Mouse (Mus musculus) hindbrain, postnatal 0 days (tissue): ENCODE measurements around the gene Drg2. TPM values are rescaled to one million over a fixed set of nuclear protein-coding genes. Genes with fewer than 3 reads are reported as not detected.

Source experiments
- ATAC-seq: fragments of 200-750 bp; cut with Nextera tagmentation; 2 replicates; pipeline ENCODE4 v1.8.0; 2017; ENCODE audit warnings: mild to moderate bottlenecking, moderate TSS enrichment, moderate library complexity
- DNase-seq: peaks from one replicate; pipeline ENCODE4 v3.0.0-alpha.2; 2015; ENCODE audit warnings: low spot score
- H3K27ac ChIP-seq: fragments of 300-500 bp; sonication (generic); 2 replicates; pipeline ENCODE4 v1.5.1; 2014; ENCODE audit warnings: mild to moderate bottlenecking
- H3K27me3 ChIP-seq: fragments of 300-500 bp; sonication (generic); 2 replicates; pipeline ENCODE4 v1.6.1; 2014; ENCODE audit warnings: low read length, mixed read lengths; ENCODE audit not compliant: insufficient read depth
- H3K36me3 ChIP-seq: fragments of 300-500 bp; sonication (generic); 2 replicates; pipeline ENCODE4 v1.6.1; 2014; ENCODE audit warnings: low read length, mixed read lengths; ENCODE audit not compliant: insufficient read depth
- H3K4me1 ChIP-seq: fragments of 300-500 bp; sonication (generic); 2 replicates; pipeline ENCODE4 v1.6.1; 2014; ENCODE audit warnings: antibody characterized with exemption, low read length, mixed read lengths; ENCODE audit not compliant: insufficient read depth
- H3K4me2 ChIP-seq: fragments of 300-500 bp; sonication (generic); 2 replicates; pipeline ENCODE4 v1.6.1; 2014; ENCODE audit warnings: low read depth, mild to moderate bottlenecking, low read length, moderate library complexity, mixed read lengths
- H3K4me3 ChIP-seq: fragments of 300-500 bp; sonication (generic); 2 replicates; pipeline ENCODE4 v1.5.1; 2014; ENCODE audit warnings: low read length
- H3K9ac ChIP-seq: fragments of 300-500 bp; sonication (generic); replicated peaks from 2 replicates; pipeline ENCODE4 v1.6.1; 2014; ENCODE audit warnings: mild to moderate bottlenecking, low read length, moderate library complexity, mixed read lengths
- H3K9me3 ChIP-seq: fragments of 300-500 bp; sonication (generic); 2 replicates; pipeline ENCODE4 v1.6.1; 2016; ENCODE audit warnings: low read length, mixed read lengths
- CTCF ChIP-seq: IDR thresholded peaks from 2 replicates; pipeline ENCODE4 v1.5.1; 2016; ENCODE audit warnings: antibody characterized with exemption, control low read depth, low read depth
- WGBS: fragments of 180-500 bp; shearing (Covaris S2); extraction: QIAGEN DNeasy Blood & Tissue Kit; methylation state at CpG from one replicate; pipeline ENCODE4 v1.1.7; 2014; 5-methylcytosine and 5-hydroxymethylcytosine counted together
- polyA plus RNA-seq: library from polyadenylated mRNA; unstranded; fragments of >200 nt; fragmentation: Nextera tagmentation; extraction: Ambion mirVana; gene quantifications from 2 replicates; pipeline ENCODE4 v1.2.1, GENCODE M21; 2015
- total RNA-seq: library from RNA; depleted of rRNA; stranded (reverse); fragments of >200 nt; gene quantifications from 2 replicates; pipeline ENCODE4 v1.2.3, GENCODE M21; 2014

Gene Drg2
- total and polyA plus RNA-seq, 2 experiments from 2014 or later = 82.2 to 93.9 TPM

DNA sequence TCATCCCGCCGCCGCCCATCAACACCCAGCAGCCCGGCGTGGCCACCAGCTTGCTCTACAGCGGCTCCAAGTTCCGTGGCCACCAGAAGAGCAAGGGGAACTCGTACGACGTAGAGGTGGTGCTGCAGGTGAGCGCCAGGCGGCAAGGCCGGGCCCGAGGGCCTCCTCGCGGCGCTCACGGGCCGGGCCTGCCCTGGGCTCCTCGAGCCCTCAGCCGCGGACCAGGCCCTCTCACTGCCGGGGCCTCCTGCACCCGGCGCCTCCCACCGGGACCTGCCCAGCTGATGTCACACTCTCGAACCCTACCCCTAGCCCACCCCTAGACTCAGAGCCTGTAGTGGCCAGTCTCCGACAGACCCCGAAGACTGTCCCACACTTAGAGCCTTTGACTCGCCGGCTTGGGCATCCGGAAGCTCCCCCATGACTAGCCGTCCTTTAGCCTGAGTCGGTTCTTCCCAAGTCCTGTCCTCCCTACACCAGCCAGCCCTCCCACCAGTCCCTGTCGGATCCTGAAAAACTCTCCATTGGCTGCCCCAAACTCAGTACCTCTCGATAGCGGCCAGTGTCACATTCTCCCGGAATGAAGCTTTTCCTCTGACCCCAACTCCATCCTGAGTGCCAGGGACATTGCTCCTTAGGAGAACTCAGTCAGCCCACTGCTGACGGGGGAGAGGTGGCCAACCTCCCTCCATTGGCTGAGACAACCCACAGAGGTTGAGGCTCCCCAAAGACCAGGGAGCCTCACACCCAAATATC lies 36.5 kb upstream of the Drg2 start, which contains the start of gene Atpaf2:
Gene Atpaf2 (minus strand): TSS at position 741 of the 756 bp plus-strand sequence.
- peak; percentile 46 for ATAC-seq
- DNase-seq = peak; percentile 36
- H3K27ac ChIP-seq = peak within 1 kb of the TSS; percentile 89
- WGBS = under 1% methylated on average over 34 of the region's 39 CpGs
- no peaks in the 10 kb centered on the region for H3K9me3 ChIP-seq
- no peaks in the 10 kb centered on the region for H3K36me3 ChIP-seq
- H3K27me3 ChIP-seq = no peaks in the 10 kb centered on the region
- TF ChIP-seq CTCF = no peak
- H3K4me1 ChIP-seq = peaks cover 17% of the 10 kb centered on the region
- H3K9ac ChIP-seq = peak within 1 kb of the TSS; percentile 92
- peak within 1 kb of the TSS; percentile 91 for H3K4me3 ChIP-seq
- H3K4me2 ChIP-seq = peak within 1 kb of the TSS; percentile 93

DNA sequence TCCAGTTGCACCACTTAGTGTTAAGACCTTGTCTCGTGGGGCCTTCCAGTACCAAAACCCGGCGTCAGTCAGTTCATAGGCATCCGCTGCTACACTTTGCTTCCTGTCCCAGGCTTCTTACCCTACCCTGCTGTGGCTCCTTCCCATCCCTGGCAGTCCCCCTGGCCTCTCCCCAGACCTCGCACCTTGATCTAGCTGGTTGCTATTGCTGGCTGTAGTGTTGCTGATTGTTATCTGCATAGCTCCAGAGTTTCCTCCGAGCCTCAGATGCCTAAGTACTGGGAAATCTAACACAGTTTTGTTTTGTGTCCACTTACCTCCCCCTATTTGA lies 36.0 kb upstream of the Drg2 start:
- no peaks in the 10 kb centered on the region for H3K27me3 ChIP-seq
- no peaks in the 10 kb centered on the region for H3K9me3 ChIP-seq
- H3K4me2 ChIP-seq = peak overlapping the region; percentile 93
- WGBS = 29% methylated on average over 6 of the region's 6 CpGs
- peak overlapping the region; percentile 92 for H3K9ac ChIP-seq
- peak overlapping the region; percentile 89 for H3K27ac ChIP-seq
- no peak for ATAC-seq
- peaks cover 17% of the 10 kb centered on the region for H3K4me1 ChIP-seq
- no peaks in the 10 kb centered on the region for H3K36me3 ChIP-seq
- peak overlapping the region; percentile 91 for H3K4me3 ChIP-seq
- no peak for TF ChIP-seq CTCF
- DNase-seq = no peak

- Histone ChIP-seq H3K9ac (no peak overlapping the region), H3K4me1 (peaks cover 10% of the 10 kb centered on the region; the same call in 1 of the 2 replicates), H3K4me3 (no peak overlapping the region), H3K4me2 (no peak overlapping the region), H3K27me3 (no peaks in the 10 kb centered on the region), H3K36me3 (peaks cover 7% of the 10 kb centered on the region; the same call in 1 of the 2 replicates), H3K9me3 (no peaks in the 10 kb centered on the region), H3K27ac (no peak overlapping the region)
- WGBS = 70% methylated on average over 5 of the region's 6 CpGs
- ATAC-seq = no peak
- peak; percentile 50 for TF ChIP-seq CTCF
- peak; percentile 47 for DNase-seq
Observed at GRCm38 (mm10) chr11:60422046-60422668, 32.2 kb upstream of the Drg2 start.

GRCm38 (mm10) chr11:60423006-60423405 lies 31.4 kb upstream of the Drg2 start:
- Histone ChIP-seq H3K4me3 (no peak overlapping the region), H3K27me3 (no peaks in the 10 kb centered on the region), H3K27ac (no peak overlapping the region), H3K9ac (no peak overlapping the region), H3K4me2 (no peak overlapping the region), H3K36me3 (peaks cover 12% of the 10 kb centered on the region; the same call in 1 of the 2 replicates), H3K9me3 (no peaks in the 10 kb centered on the region), H3K4me1 (peaks cover 10% of the 10 kb centered on the region; the same call in 1 of the 2 replicates)
- TF ChIP-seq CTCF = no peak
- 46% methylated on average over 1 of the region's 1 CpGs for WGBS
- DNase-seq = no peak
- no peak for ATAC-seq

DNA sequence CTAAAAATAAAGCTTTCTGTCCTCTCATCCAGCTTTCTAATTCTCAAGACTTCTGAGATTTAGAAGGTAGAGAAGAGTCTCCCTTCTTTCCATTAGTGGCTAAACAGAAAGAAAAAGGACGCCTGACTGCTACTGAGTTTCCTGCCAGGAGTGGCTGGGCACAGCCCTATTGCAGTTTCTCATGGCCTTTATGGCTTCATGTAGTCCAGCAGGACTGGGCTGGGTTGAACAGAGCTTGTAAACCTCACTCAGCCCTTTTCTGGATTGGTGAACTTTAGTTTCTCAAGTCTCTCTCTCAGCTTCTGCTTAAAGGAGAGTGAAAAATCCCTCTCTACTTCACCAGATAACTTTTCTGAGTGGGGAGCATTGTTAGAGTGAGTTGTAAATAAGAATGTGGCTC lies 28.0 kb upstream of the Drg2 start:
- no peak for TF ChIP-seq CTCF

GRCm38 (mm10) chr11:60427628-60428027 lies 26.8 kb upstream of the Drg2 start:
- Histone ChIP-seq H3K27me3 (no peaks in the 10 kb centered on the region), H3K9ac (no peak overlapping the region), H3K4me1 (no peaks in the 10 kb centered on the region), H3K36me3 (peaks cover 17% of the 10 kb centered on the region; the same call in 1 of the 2 replicates), H3K4me2 (no peak overlapping the region), H3K9me3 (no peaks in the 10 kb centered on the region), H3K27ac (no peak overlapping the region), H3K4me3 (no peak overlapping the region)
- no peak for TF ChIP-seq CTCF
- DNase-seq (no peak), ATAC-seq (no peak)
- WGBS = 98% methylated on average over 3 of the region's 3 CpGs

More for the DNA sequence above, 28.0 kb upstream of the Drg2 start:
- WGBS = 92% methylated on average over 1 of the region's 1 CpGs
- no peak overlapping the region for H3K4me3 ChIP-seq
- H3K27me3 ChIP-seq = no peaks in the 10 kb centered on the region
- no peak overlapping the region for H3K4me2 ChIP-seq
- ATAC-seq = no peak
- H3K27ac ChIP-seq = no peak overlapping the region
- no peaks in the 10 kb centered on the region for H3K9me3 ChIP-seq
- H3K4me1 ChIP-seq = no peaks in the 10 kb centered on the region
- H3K9ac ChIP-seq = no peak overlapping the region
- H3K36me3 ChIP-seq = peaks cover 12% of the 10 kb centered on the region; the same call in 1 of the 2 replicates
- DNase-seq = no peak

GRCm38 (mm10) chr11:60433501-60433900 lies 20.9 kb upstream of the Drg2 start:
- DNase-seq (no peak), ATAC-seq (no peak)
- no peaks in the 10 kb centered on the region for H3K9me3 ChIP-seq
- no peak for TF ChIP-seq CTCF
- no peak overlapping the region for H3K9ac ChIP-seq
- H3K4me2 ChIP-seq = no peak overlapping the region
- no peaks in the 10 kb centered on the region for H3K4me1 ChIP-seq
- no peak overlapping the region for H3K4me3 ChIP-seq
- peaks cover 38% of the 10 kb centered on the region for H3K36me3 ChIP-seq
- no peaks in the 10 kb centered on the region for H3K27me3 ChIP-seq
- no peak overlapping the region for H3K27ac ChIP-seq
